Mouse (Mus musculus): ENCODE measurements at regions not wholly inside any gene's neighbourhood (a gene's known extent, or its start where the extent isn't known, plus 50 kb on each side); places are given as distances from the start of the nearest gene placed in this dataset.
A peak's percentile ranks its signal among the peaks of the same experiment; 100 is the strongest.

- Histone ChIP-seq H3K4me1 (ENCODE audit: control insufficient read depth, insufficient read depth, low read length) (no peaks in the 10 kb centered on the region), H3K27me3 (replicated peaks; ENCODE audit: control insufficient read depth, insufficient read depth, low read length) (no peaks in the 10 kb centered on the region), H3K27ac (ENCODE audit: low read length) (no peak overlapping the region), H3K9me3 (ENCODE audit: control insufficient read depth, low read length) (no peaks in the 10 kb centered on the region), H3K9ac (ENCODE audit: low read depth, low read length) (no peak overlapping the region), H3K36me3 (ENCODE audit: control insufficient read depth, insufficient read depth, low read length) (no peaks in the 10 kb centered on the region), H3K4me3 (ENCODE audit: low read length) (no peak overlapping the region), H3K4me2 (ENCODE audit: low read depth, low read length) (no peak overlapping the region)
- ATAC-seq, result no peak
- WGBS, result 87% methylated on average over 5 of the region's 5 CpGs
Observed at GRCm38 (mm10) chr13:59917185-59917584, 94.2 kb upstream of the Tut7 start.

- ATAC-seq, result no peak
- no peaks in the 10 kb centered on the region for H3K27me3 ChIP-seq (replicated peaks; ENCODE audit: control insufficient read depth, insufficient read depth, low read length)
- no peaks in the 10 kb centered on the region for H3K4me1 ChIP-seq (ENCODE audit: control insufficient read depth, insufficient read depth, low read length)
- no peak overlapping the region for H3K4me2 ChIP-seq (ENCODE audit: low read depth, low read length)
- H3K9ac ChIP-seq (ENCODE audit: low read depth, low read length), result no peak overlapping the region
- H3K27ac ChIP-seq (ENCODE audit: low read length), result no peak overlapping the region
- H3K36me3 ChIP-seq (ENCODE audit: control insufficient read depth, insufficient read depth, low read length), result no peaks in the 10 kb centered on the region
- no peaks in the 10 kb centered on the region for H3K9me3 ChIP-seq (ENCODE audit: control insufficient read depth, low read length)
- H3K4me3 ChIP-seq (ENCODE audit: low read length), result no peak overlapping the region
- WGBS, result 71% methylated on average over 22 of the region's 22 CpGs
Observed at GRCm38 (mm10) chr13:59916166-59917044, 93.5 kb upstream of the Tut7 start.

GRCm38 (mm10) chr13:59915734-59916133 lies 92.8 kb upstream of the Tut7 start:
- 83% methylated on average over 7 of the region's 7 CpGs for WGBS
- H3K27ac ChIP-seq (ENCODE audit: low read length), result no peak overlapping the region
- no peak for ATAC-seq

GRCm38 (mm10) chr13:59910179-59911071 lies 87.5 kb upstream of the Tut7 start:
- Histone ChIP-seq H3K4me3 (ENCODE audit: low read length) (no peak overlapping the region), H3K9me3 (ENCODE audit: control insufficient read depth, low read length) (0 out of 2 replicates have a peak, but pooled peaks cover 4% of the 10 kb centered on the region), H3K27me3 (replicated peaks; ENCODE audit: control insufficient read depth, insufficient read depth, low read length) (no peaks in the 10 kb centered on the region), H3K36me3 (ENCODE audit: control insufficient read depth, insufficient read depth, low read length) (no peaks in the 10 kb centered on the region), H3K4me1 (ENCODE audit: control insufficient read depth, insufficient read depth, low read length) (no peaks in the 10 kb centered on the region), H3K9ac (ENCODE audit: low read depth, low read length) (no peak overlapping the region), H3K27ac (ENCODE audit: low read length) (no peak overlapping the region), H3K4me2 (ENCODE audit: low read depth, low read length) (no peak overlapping the region)
- WGBS, result 57% methylated on average over 8 of the region's 8 CpGs
- no peak for ATAC-seq

More at GRCm38 (mm10) chr13:59915734-59916133, 92.8 kb upstream of the Tut7 start:
- Histone ChIP-seq H3K4me2 (ENCODE audit: low read depth, low read length) (no peak overlapping the region), H3K4me1 (ENCODE audit: control insufficient read depth, insufficient read depth, low read length) (no peaks in the 10 kb centered on the region), H3K9ac (ENCODE audit: low read depth, low read length) (no peak overlapping the region), H3K4me3 (ENCODE audit: low read length) (no peak overlapping the region), H3K9me3 (ENCODE audit: control insufficient read depth, low read length) (no peaks in the 10 kb centered on the region), H3K36me3 (ENCODE audit: control insufficient read depth, insufficient read depth, low read length) (no peaks in the 10 kb centered on the region), H3K27me3 (replicated peaks; ENCODE audit: control insufficient read depth, insufficient read depth, low read length) (no peaks in the 10 kb centered on the region)

- no peak overlapping the region for H3K9ac ChIP-seq (ENCODE audit: low read depth, low read length)
- H3K4me3 ChIP-seq (ENCODE audit: low read length), result no peak overlapping the region
- no peak for ATAC-seq
- no peaks in the 10 kb centered on the region for H3K27me3 ChIP-seq (replicated peaks; ENCODE audit: control insufficient read depth, insufficient read depth, low read length)
- 79% methylated on average over 4 of the region's 4 CpGs for WGBS
- no peaks in the 10 kb centered on the region for H3K36me3 ChIP-seq (ENCODE audit: control insufficient read depth, insufficient read depth, low read length)
- no peak overlapping the region for H3K27ac ChIP-seq (ENCODE audit: low read length)
- 0 out of 2 replicates have a peak, but pooled peaks cover 4% of the 10 kb centered on the region for H3K9me3 ChIP-seq (ENCODE audit: control insufficient read depth, low read length)
- H3K4me1 ChIP-seq (ENCODE audit: control insufficient read depth, insufficient read depth, low read length), result no peaks in the 10 kb centered on the region
- no peak overlapping the region for H3K4me2 ChIP-seq (ENCODE audit: low read depth, low read length)
Observed at GRCm38 (mm10) chr13:59909400-59909799, 86.5 kb upstream of the Tut7 start.

- Histone ChIP-seq H3K36me3 (ENCODE audit: control insufficient read depth, insufficient read depth, low read length) (no peaks in the 10 kb centered on the region), H3K9ac (ENCODE audit: low read depth, low read length) (no peak overlapping the region), H3K4me2 (ENCODE audit: low read depth, low read length) (no peak overlapping the region), H3K9me3 (ENCODE audit: control insufficient read depth, low read length) (0 out of 2 replicates have a peak, but pooled peaks cover 4% of the 10 kb centered on the region), H3K27ac (ENCODE audit: low read length) (no peak overlapping the region), H3K4me1 (ENCODE audit: control insufficient read depth, insufficient read depth, low read length) (no peaks in the 10 kb centered on the region), H3K27me3 (replicated peaks; ENCODE audit: control insufficient read depth, insufficient read depth, low read length) (no peaks in the 10 kb centered on the region), H3K4me3 (ENCODE audit: low read length) (no peak overlapping the region)
- no peak for ATAC-seq
- 76% methylated on average over 4 of the region's 4 CpGs for WGBS
Observed at GRCm38 (mm10) chr13:59908786-59909185, 85.8 kb upstream of the Tut7 start.

GRCm38 (mm10) chr13:59905488-59905887 lies 82.5 kb upstream of the Tut7 start:
- 87% methylated on average over 3 of the region's 3 CpGs for WGBS
- no peak for ATAC-seq
- no peaks in the 10 kb centered on the region for H3K4me1 ChIP-seq (ENCODE audit: control insufficient read depth, insufficient read depth, low read length)

GRCm38 (mm10) chr13:59904415-59904814 lies 81.5 kb upstream of the Tut7 start:
- WGBS, result 79% methylated on average over 1 of the region's 1 CpGs
- peak; percentile 75 for ATAC-seq
- Histone ChIP-seq H3K36me3 (ENCODE audit: control insufficient read depth, insufficient read depth, low read length) (no peaks in the 10 kb centered on the region), H3K4me3 (ENCODE audit: low read length) (no peak overlapping the region), H3K4me1 (ENCODE audit: control insufficient read depth, insufficient read depth, low read length) (no peaks in the 10 kb centered on the region), H3K9me3 (ENCODE audit: control insufficient read depth, low read length) (0 out of 2 replicates have a peak, but pooled peaks cover 4% of the 10 kb centered on the region), H3K27ac (ENCODE audit: low read length) (no peak overlapping the region), H3K27me3 (replicated peaks; ENCODE audit: control insufficient read depth, insufficient read depth, low read length) (no peaks in the 10 kb centered on the region), H3K9ac (ENCODE audit: low read depth, low read length) (no peak overlapping the region), H3K4me2 (ENCODE audit: low read depth, low read length) (no peak overlapping the region)

More at GRCm38 (mm10) chr13:59905488-59905887, 82.5 kb upstream of the Tut7 start:
- Histone ChIP-seq H3K9ac (ENCODE audit: low read depth, low read length) (no peak overlapping the region), H3K4me2 (ENCODE audit: low read depth, low read length) (no peak overlapping the region), H3K4me3 (ENCODE audit: low read length) (no peak overlapping the region), H3K27ac (ENCODE audit: low read length) (no peak overlapping the region), H3K27me3 (replicated peaks; ENCODE audit: control insufficient read depth, insufficient read depth, low read length) (no peaks in the 10 kb centered on the region), H3K9me3 (ENCODE audit: control insufficient read depth, low read length) (0 out of 2 replicates have a peak, but pooled peaks cover 4% of the 10 kb centered on the region), H3K36me3 (ENCODE audit: control insufficient read depth, insufficient read depth, low read length) (no peaks in the 10 kb centered on the region)

GRCm38 (mm10) chr13:59899521-59899920 lies 76.6 kb upstream of the Tut7 start:
- WGBS, result 63% methylated on average over 7 of the region's 7 CpGs
- Histone ChIP-seq H3K4me1 (ENCODE audit: control insufficient read depth, insufficient read depth, low read length) (no peaks in the 10 kb centered on the region), H3K27me3 (replicated peaks; ENCODE audit: control insufficient read depth, insufficient read depth, low read length) (no peaks in the 10 kb centered on the region), H3K9ac (ENCODE audit: low read depth, low read length) (no peak overlapping the region), H3K27ac (ENCODE audit: low read length) (no peak overlapping the region), H3K4me3 (ENCODE audit: low read length) (no peak overlapping the region), H3K9me3 (ENCODE audit: control insufficient read depth, low read length) (no peaks in the 10 kb centered on the region), H3K4me2 (ENCODE audit: low read depth, low read length) (no peak overlapping the region), H3K36me3 (ENCODE audit: control insufficient read depth, insufficient read depth, low read length) (no peaks in the 10 kb centered on the region)
- ATAC-seq, result no peak
